ENCODE assay signal across 8 mouse cellular contexts in genomic region chr6:87811675-87812338, GRCm38 (mm10). TPM values are rescaled to one million over a fixed set of nuclear protein-coding genes. Genes with fewer than 3 reads are reported as not detected.
A peak's percentile ranks its signal among the peaks of the same experiment; 100 is the strongest.
DNase-seq lines count a peak whose midpoint lies in the region; ATAC-seq and TF ChIP-seq lines count a peak whose summit lies in the region.

TSS of gene Rab43 (minus strand) at chr6:87812164.

- intact Hi-C loops in gastrocnemius, adult 2 months (cut with DNase I), result loop anchor here (5.0 kb wide), 1 partner anchor 50 kb away; no protein-coding TSS in a partner anchor
- intact Hi-C loops in left cerebral cortex, adult 2 months (cut with DNase I), result loop anchor here (1.0 kb wide), 1 partner anchor 26 kb away; the partner anchor contains the start of gene Isy1

- ATAC-seq in hindbrain, postnatal 0 days, result peak; percentile 96
- peak; percentile 79 for ATAC-seq in megakaryocyte, adult 5-6 weeks (ENCODE audit: poor library complexity, severe bottlenecking)

- H3K27me3 ChIP-seq in hindbrain, postnatal 0 days (ENCODE audit: insufficient read depth, low read length), result no peaks in the 10 kb centered on the region

- 1% methylated on average over 31 of the region's 56 CpGs for WGBS in hindbrain, postnatal 0 days

- peak; percentile 49 for TF ChIP-seq CTCF in gastrocnemius, adult 2 months (IDR thresholded peaks at IDR 0.05)
- TF ChIP-seq CTCF in hindbrain, postnatal 0 days (IDR thresholded peaks at IDR 0.05; ENCODE audit: low read depth), result peak; percentile 21; the same call in 1 of the 2 replicates
- TF ChIP-seq CTCF in left cerebral cortex, adult 2 months (IDR thresholded peaks at IDR 0.05), result peak; percentile 36

- H3K27ac ChIP-seq in gastrocnemius, adult 2 months, result peak within 1 kb of the TSS; percentile 95
- peak within 1 kb of the TSS; percentile 81 for H3K27ac ChIP-seq in hindbrain, postnatal 0 days
- peak within 1 kb of the TSS; percentile 92 for H3K27ac ChIP-seq in left cerebral cortex, adult 2 months

- H3K4me1 ChIP-seq in hindbrain, postnatal 0 days (ENCODE audit: insufficient read depth, low read length), result peaks cover 10% of the 10 kb centered on the region

- no peaks in the 10 kb centered on the region for H3K9me3 ChIP-seq in hindbrain, postnatal 0 days (ENCODE audit: low read length)

- peak; percentile 88 for DNase-seq in WW6 (ENCODE audit: low read depth, low spot score)
- DNase-seq in cerebellum, postnatal 4 days (ENCODE audit: low spot score in 2 of 2), result peak; percentile 79 to 84
- peak; percentile 98 for DNase-seq in gastrocnemius, adult 2 months
- DNase-seq in hindbrain, postnatal 0 days (ENCODE audit: low spot score), result peak; percentile 93
- peak; percentile 90 to 92 for DNase-seq in left cerebral cortex, adult 2 months (ENCODE audit: extremely low spot score in 1 of 2, low spot score in 2 of 2)
- DNase-seq in right cerebral cortex, adult 2 months (ENCODE audit: low spot score in 2 of 2), result peak; percentile 83 to 86
- DNase-seq in urinary bladder, postnatal 14 days (ENCODE audit: low spot score), result peak; percentile 95

- H3K36me3 ChIP-seq in hindbrain, postnatal 0 days (ENCODE audit: insufficient read depth, low read length), result peaks cover 4% of the 10 kb centered on the region; the same call in 1 of the 2 replicates

- H3K4me3 ChIP-seq in gastrocnemius, adult 2 months, result peak within 1 kb of the TSS; percentile 90
- H3K4me3 ChIP-seq in hindbrain, postnatal 0 days (ENCODE audit: low read length), result peak within 1 kb of the TSS; percentile 77
- H3K4me3 ChIP-seq in left cerebral cortex, adult 2 months, result peak within 1 kb of the TSS; percentile 88

- H3K9ac ChIP-seq in hindbrain, postnatal 0 days (replicated peaks; ENCODE audit: low read length), result peak within 1 kb of the TSS; percentile 90

- peak within 1 kb of the TSS; percentile 98 for H3K4me2 ChIP-seq in hindbrain, postnatal 0 days (ENCODE audit: low read depth, low read length)

RNA-seq across cellular contexts. Expression of gene Rab43, which starts in this region (rescaled TPM):
- total RNA-seq in gastrocnemius, adult 2 months (2021), result 1 to 10 TPM; 3.9 to 4.9 TPM
- 18.6 and 27.3 TPM in 2 replicates for total RNA-seq in hindbrain, postnatal 0 days (2014; rRNA removed)
- 7.4 and 8.0 TPM in 2 replicates for polyA plus RNA-seq in hindbrain, postnatal 0 days (2015; fragmentation: Nextera tagmentation; extraction: Ambion mirVana)
- 10 to 100 TPM; 14.4 to 14.7 TPM for total RNA-seq in left cerebral cortex, adult 2 months (2021)
- 36.4 and 40.7 TPM in 2 replicates for total RNA-seq in megakaryocyte, adult 5-6 weeks (2015)
- total RNA-seq in megakaryocyte, adult 5-6 weeks (2017), result 12.7 and 13.3 TPM in 2 replicates

Comparison
In these comparisons a context has a peak if more than half of its experiments do, and no peak if none do; other contexts are left out.
1. Peak in every context shown above with its lines: DNase-seq, ATAC-seq, H3K4me3 ChIP-seq and H3K27ac ChIP-seq.